Mouse (Mus musculus) c-Kit-positive CD71-positive TER-119-negative erythroid progenitor cells, embryonic 14.5 days (primary cell): ENCODE results near the gene Ly6g6c.

Experiments used
- DNase-seq: peaks from one replicate; pipeline ENCODE4 v3.0.0-alpha.2; 2013; ENCODE audit warnings: low read depth

Ly6g6c gene

DNA sequence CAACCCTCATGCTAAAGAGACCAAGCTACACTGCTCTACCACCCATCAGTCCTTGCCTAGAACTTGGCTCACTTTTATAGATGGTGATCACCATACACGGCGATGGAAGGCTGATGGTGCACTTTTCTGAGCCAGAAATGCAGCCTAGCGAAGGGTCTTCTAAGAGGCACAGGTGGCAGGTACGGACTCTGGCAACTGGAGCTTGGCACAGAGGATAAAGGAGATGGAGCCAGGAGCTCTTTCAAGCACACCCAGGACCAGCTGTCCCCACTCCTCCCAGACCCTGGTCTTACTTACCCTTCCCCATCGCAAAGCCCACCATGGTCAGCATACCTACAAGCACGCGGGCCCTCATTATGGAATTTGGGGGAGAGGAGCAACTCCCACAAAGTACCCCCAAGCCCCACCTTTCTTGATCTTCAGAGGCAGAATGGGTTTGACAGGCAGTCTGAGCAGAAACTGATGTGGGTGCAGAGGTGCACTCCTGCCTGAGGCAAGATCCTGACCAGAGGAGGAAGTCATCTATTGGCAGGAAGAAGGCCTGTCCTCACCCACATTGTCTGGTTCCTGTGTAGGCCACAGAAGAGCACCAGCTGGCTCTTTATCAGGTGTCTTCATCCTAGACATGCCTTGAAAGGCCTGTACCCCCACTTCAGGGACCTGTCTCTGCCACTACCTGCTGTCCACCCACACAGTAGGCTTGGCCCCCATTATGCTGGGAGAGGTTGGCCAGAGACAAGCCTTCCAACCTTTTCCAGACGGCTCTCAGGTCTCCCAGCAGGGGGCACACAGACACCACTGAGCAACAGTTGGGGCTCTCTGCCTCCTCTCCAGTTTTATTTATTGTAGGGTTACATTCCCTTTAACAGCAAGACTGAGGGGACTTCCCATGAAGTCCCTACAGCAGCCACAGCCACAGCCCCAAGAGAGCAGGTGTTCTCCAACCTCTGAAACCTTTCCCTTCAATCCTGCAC is 50.1 kb downstream of the Ly6g6c start, which contains the start of gene Ly6g5b:
Gene Ly6g5b, minus strand, starts transcription at position 383 of the 974 bp plus-strand sequence.
- no peak for DNase-seq
